Mouse (Mus musculus) WW6 (cell line): ENCODE data around the gene 4930519P11Rik.
A peak's percentile ranks its signal among the peaks of the same experiment; 100 is the strongest.

ENCODE experiments used
- DNase-seq: peaks from one replicate; pipeline ENCODE4 v3.0.0-alpha.2; 2013; ENCODE audit warnings: low read depth, low spot score

The 4930519P11Rik gene

DNA sequence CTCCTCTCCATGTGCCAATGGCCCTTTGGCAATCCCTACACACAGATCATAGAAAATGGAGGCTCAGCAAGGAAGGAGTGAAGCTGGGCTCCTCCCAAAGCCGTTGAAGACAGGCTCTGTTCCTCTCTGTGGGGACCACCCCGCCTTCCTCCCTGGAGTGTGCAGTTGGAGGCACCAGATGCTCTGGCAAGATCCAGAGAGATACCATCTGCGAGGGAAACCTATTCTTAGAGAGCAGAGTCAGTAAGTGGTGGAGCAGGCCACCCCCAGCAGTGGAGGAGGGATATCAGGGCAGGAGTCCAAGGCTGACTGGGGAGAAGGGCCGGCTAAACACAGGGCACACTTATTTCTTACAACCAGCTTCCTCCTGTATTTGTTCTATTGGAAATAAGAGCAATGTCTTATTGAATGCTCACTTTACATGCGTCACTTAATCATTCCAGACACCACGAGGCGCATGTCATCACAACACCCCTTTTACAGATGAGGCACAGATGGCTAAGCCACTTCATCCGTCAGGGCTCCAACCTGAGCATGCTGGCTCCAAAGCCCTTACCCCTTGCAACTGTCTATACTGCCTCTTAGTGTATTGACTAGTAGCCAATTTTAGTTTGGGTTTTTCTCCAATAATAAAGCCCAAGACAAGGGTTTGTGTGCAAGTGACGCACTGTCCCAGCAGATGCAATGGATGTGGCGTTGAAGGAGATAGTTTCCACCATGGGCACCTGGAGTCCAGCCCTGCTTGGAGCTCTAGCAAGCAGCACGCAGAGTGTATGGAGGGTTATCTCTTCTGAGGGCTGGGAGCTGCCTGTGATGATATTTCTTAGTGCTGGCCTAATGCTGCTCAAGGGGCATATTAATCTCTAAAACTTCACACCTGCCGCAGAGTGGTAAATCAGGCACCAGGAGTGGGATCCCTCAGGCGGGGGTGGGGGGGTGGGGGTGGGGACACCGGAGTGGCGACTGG lies 29.0 kb downstream of the 4930519P11Rik start:
- no peak for DNase-seq

DNA sequence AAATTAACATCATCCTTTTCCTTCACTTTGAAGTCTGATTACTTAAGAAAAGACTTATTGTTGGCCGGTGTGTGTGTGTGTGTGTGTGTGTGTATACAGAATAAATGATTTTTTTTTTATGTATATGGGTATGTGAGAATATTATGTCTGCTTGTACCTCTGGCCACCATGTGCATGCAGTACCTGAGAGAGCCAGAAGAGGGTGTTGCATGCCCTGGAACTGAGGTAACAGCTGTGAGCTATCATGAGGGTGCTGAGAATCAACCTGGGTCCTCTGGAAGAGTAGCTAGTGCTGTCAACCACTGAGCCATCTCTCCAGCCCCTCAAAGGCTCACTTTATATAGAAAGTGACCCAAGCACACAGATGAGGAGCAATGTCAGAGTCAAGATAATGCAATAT lies 31.8 kb downstream of the 4930519P11Rik start:
- no peak for DNase-seq

DNA sequence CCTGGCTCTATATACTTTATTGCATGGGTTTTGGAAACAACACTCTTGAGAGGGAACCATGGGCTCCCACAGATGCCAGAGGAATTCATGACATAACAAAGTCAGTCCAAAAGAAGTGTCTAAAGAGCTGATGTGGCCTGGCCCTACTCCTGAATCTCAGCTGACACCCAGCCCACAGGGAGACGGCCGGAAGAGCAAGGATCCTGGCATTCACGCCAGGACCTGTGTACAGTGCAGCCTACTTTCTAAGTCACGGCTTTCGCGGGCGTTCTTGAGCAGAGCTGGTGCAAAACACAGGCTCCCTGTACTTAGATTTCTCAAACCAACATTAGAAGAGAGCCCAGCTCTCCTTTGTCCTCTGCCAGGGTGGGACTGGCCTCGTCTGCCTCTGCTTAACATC lies 32.7 kb downstream of the 4930519P11Rik start:
- DNase-seq, result no peak

DNA sequence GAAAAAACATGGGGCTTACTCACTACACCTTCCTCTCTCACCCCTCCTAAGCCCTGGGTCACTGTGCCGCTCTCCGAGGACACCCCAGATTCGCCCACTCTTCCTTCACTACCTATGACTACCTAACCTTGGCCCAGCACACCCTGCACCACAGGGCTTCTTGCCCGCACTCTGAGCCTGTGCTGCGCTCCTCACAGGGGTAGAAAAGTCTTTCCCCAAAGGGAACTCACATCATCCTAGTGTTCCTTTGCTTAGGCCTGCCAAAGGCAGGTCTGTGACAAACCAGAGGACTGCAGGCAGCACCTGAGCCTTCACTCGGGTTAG lies 35.5 kb downstream of the 4930519P11Rik start:
- DNase-seq, result no peak

DNA sequence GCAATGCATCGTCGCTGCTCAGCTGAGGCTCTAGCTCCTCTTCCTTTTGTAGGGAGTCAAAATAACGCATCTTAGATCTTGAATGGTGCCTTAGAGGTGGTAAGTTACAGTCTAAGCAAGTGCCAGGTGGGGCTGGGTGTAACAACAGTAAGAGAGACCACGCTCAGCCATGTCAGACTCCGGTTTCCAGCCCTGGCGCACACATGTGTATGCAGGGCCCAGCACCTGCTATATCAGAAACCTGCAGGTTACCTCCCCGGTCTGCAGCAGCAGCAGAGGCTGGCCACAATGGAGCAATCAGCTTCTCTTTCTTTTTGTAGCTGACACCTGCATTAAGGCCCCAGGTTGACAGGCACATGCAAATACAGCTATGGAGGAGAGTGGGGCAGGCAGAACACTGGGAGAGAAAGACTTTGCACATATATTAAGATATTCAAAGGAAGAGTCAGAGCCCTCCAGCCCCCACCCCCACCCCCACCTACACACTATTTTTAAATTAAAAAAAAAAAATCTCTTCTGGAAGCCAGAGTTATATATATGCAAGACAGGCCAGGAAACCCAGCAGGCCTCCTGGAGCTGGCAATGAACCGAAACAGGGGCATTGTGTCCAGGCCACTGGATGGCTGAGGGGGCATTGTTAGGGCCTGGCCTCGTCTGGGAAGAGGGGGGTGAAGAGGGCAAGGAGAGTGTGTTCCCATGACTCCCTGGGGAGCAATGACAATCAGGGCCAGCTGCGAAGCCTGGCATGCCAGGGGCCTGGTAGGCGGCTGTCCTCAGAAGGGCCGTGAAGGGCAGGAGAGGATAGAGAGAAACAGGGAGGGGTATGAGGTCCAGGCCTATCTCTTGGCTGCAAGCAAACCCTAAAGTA lies 36.1 kb downstream of the 4930519P11Rik start:
- DNase-seq, result no peak

DNA sequence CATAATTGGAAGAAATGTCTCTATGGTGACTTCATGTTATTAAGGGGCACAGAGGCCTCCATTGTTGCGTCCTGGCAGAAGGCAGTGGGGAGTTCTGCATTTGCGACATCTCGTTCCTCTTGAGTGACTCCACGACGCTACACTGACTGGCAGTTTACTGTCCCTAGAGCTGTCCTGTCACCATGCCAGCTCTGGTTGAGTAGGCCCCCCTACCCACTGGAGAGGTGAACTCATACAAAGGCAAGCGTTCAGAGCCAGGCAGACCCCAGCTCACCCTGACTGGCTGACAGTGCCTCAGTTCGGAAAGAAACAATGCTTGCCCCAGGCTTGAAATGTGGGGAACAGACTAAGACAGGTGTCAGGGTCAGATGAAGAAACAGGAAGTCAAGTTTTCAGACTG lies 39.0 kb downstream of the 4930519P11Rik start:
- no peak for DNase-seq

DNA sequence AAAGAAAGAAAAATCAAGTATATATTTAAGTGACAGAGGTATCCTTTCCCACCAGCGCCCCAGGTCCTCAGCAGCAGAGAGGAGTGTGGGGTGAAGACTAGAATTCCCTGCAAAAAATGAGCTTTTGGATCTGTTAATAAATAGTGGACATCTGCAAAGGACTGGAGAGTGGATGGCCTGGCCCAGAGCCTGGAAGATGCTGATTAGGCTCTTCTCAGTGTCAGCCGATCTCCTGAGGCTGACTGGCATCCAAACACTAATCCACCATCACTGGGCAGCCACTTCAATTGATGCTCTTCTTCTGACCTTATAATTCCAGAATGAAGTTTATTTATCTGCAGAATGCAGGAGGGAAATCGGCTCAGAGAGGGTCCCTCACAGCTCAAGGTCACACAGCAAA lies 40.2 kb downstream of the 4930519P11Rik start:
- no peak for DNase-seq

DNA sequence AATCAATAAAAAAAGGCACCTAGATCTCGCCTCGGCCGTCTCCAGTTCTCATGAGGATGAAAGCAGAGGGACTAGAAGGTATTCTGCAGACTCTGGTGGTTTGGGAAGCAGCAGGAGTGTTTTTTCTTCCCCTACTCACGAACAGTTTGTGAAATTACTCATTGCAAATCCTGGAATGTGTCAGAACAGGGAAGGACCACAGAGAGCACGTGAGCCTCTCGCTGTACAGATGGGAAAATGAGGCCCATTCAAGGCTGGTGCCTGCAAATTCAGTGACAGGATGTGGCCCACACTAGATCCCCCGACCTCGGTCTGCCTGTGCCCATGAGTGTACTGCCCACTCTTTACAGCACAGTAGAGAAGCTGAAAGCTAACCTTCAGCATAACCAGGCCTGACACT lies 41.3 kb downstream of the 4930519P11Rik start:
- DNase-seq, result no peak

DNA sequence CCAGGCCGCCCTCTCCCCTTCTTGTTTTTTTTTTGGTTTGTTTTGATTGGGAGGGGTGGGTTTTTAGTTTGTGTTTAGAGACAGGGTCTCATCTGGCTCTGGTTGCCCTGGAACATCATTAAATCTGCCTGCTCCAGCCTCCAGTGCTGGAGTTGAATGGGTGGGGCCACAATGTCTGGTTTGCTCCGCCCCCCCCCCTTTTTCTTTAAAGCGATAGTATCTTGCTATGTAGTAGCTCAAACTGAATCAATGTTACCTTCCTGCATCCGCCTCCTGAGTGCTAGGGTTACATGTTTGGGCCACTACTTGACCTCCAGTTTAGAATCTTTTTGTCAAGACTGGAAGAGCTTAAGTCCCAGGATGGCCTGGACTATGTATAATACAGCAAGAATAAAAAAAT lies 42.0 kb downstream of the 4930519P11Rik start:
- DNase-seq, result no peak

DNA sequence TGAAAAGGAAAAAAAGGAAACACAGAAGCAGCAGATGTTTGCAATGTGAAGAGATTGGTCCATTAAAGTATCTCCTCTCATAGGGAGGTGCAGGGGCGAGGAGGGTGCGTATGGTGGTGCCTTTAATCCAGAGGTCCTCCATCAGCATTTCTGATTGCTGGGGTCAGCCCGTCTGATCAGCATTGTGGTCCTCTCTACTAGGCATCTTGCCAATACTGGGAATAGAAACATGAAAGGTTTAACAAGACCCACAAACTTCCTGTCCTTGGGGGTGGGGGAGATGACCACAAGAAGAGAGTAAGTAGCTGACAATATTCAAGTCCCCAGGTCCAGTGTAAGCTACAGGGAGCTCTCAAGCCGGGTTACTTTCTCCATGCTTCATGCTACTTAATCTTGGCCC lies 42.6 kb downstream of the 4930519P11Rik start:
- no peak for DNase-seq

DNA sequence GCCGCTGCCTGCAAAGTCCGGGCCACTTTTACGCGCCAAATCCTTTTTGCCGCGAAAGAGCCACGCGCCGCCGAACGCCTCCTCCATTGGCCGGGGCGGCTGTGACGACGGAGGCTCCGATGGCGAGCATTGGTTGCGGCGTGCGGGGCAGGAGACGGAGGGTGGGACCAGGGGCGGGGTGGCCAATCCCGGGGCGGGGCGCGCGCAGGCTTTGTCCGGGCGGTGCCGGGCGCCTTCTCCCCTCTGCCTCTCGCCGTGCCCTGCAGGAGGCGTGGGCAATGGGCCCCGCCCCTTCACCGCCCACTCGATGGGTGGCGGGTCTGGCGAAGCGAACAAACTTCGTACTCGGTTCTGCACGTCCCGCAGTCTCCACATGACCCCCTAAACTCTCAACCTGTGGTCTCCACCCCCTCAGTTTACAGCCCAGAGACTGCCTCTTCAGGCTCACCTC lies 43.4 kb downstream of the 4930519P11Rik start, which contains the start of gene E2f1:
Gene E2f1, minus strand, starts transcription at position 57 of the 451 bp plus-strand sequence.
- peak; percentile 93 for DNase-seq

DNA sequence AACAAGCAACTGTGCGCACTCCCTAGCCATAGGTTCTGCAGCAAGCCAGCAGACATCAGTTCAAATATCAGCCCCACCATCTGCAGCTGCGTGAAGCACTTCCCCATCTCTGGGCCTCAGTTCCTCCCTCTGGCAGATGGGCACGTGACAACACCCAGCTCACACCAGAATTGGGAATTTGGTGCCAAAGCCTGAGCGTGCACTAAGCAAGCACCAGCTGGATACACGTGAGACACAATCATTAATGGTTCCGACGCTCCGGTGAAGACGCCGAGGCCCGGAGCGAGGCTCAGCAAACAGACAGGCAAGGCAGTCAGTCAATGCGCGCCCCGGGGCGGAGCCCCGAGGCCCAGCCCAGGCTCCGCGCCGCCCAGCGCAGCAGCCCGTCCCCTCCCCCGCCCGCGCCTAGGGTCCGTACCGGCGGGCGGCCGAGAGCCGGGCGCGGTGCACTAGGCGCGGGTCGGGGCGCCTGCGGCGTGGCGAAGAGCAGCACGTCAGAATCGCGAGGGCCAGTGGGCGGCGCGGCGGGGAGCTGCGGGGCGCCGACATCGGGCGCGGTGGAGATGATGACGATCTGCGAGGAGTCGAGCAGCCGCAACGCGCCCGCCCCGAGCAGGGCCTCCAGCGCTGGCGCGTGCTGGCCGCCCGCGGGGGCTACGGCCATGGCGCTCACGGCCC lies 44.0 kb downstream of the 4930519P11Rik start:
- no peak for DNase-seq

DNA sequence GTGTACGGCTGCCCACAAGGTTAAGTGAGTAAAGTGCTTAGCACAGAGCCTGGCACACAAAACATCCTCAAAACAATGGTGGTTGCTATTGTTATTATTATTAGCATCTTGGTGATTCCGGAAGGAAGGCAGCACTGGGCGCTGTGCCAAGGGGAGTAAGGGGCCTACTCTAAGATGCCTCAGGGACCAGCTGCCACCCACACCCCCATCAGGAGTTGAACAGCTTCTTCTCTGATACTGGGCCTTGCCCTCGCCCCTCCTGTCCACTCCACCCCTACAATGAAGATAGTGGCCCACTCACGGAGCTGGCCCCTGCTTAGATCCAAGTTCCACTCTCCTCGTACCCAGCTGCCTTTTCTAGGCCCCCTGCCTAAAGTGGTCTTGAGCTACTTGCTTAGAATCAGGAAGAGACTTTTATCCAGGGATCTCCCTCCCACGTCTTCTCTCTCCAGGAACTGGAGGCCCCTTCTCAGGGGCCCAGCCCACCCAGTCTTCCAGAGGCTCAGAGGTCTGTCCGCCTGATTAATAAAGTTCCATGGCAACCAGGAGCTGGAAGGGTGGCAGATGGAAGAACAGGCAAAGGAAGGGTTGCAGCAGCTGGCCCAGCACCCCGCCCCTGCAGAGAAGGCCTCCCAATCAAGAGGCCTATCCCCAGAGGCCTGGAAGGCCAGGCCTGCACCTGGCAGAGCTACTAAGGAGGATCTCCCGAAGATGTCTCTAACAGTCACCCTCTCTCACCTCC lies 44.7 kb downstream of the 4930519P11Rik start:
- DNase-seq, result no peak

DNA sequence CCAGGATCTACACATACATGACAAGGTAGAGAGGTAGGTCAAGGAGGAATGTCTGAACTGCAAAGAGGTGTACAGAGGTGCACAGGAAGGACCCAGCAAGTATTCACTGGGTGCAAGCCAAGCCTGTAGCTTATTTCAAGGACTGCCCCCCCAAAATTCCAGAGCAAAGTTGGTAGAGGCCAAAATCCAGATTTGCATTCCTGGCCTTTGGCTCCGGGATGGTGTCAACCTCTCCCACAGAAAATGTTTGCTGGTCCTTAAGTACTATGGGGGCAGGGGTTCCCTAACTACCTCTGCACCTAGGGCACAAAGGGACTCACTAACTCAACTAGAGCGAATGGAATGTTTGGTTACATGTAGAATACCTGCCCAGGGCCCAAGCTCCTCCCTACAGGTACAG lies 45.5 kb downstream of the 4930519P11Rik start:
- no peak for DNase-seq

DNA sequence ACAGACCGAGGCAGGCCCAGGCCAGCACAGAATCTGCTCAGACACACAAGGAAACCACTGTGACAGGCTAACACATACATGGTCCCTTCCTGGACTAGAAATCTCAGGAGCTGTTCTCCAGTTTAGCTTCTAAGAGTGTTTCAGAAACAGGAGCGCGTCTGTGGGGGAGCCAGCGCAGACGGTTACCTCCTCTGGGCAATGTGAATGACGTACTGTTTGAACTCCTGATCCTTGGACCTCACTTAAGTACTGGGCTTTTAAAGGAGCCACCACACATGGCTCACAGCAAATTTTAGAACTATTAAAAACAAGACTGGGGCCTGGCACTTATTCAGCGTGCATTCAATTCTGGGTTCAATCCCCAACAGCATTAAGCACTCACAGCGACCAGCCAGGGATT lies 46.6 kb downstream of the 4930519P11Rik start:
- no peak for DNase-seq

DNA sequence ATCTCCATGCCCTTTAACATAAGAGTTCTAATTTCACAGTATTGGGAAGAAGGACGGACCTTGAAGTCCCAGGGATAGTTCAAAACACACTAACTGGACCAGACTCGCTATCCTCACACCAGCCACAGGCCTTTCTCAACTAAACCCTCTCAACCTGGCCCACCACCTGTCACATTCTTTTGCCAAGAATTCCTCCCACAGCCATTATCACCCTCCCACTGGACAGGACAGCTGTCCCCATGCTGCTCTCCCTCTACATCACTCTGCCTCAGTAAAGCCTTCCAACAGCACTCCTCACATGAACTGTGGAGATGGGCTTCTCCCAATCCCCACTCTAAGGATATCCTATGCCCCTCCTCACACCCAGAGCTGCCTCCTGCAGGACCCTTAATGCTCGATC lies 47.7 kb downstream of the 4930519P11Rik start:
- no peak for DNase-seq

DNA sequence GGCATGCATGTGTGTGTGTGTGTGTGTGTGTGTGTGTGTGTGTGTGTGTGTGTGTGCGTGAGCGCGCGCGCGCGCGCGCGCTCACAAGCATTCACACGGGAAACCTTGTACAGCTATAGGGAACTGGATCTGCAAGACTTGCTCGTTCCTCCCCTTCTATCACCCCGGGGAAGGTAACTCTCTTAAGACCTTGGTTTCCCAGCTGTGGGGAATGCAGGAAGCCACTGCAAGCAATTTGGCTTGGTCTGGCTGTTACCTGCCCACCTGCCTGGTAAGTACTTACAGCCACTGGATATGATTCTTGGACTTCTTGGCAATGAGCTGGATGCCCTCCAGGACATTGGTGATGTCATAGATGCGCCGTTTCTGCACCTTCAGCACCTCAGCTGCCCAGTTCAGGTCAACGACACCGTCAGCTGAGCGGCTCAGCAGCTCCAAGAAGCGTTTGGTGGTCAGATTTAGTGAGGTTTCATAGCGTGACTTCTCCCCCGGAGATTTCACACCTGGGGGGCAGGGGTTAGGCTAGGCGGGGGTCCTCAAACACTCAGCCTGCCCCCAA lies 49.5 kb downstream of the 4930519P11Rik start:
- no peak for DNase-seq
